Mouse (Mus musculus) brain, embryonic 14.5 days (tissue): ENCODE measurements around the gene Ascc1.

Experiments
- CTCF ChIP-seq: fragments of 200-500 bp; IDR thresholded peaks from 2 replicates; pipeline ENCODE4 v1.5.1; 2012; ENCODE audit warnings: inconsistent platforms, mild to moderate bottlenecking, moderate library complexity, borderline replicate concordance; ENCODE audit not compliant: insufficient read depth, insufficient read length; ENCODE audit errors: extremely low read depth
- POLR2A ChIP-seq: fragments of 200-500 bp; IDR thresholded peaks from 2 replicates; pipeline ENCODE4 v1.6.1; 2012; ENCODE audit warnings: mild to moderate bottlenecking, inconsistent platforms, borderline replicate concordance; ENCODE audit not compliant: poor library complexity, insufficient read depth, insufficient read length, severe bottlenecking; ENCODE audit errors: extremely low read depth

GRCm38 (mm10) chr10:60028181-60028580 is 25.6 kb downstream of the Ascc1 start:
- TF ChIP-seq POLR2A, result no peak
- TF ChIP-seq CTCF, result no peak
